Mouse (Mus musculus) midbrain, embryonic 14.5 days (tissue): ENCODE results near the gene Cib2. TPM values are rescaled to one million over a fixed set of nuclear protein-coding genes. Genes with fewer than 3 reads are reported as not detected.

Experiments
- ATAC-seq: fragments of 200-750 bp; cut with Nextera tagmentation; 2 replicates; pipeline ENCODE4 v1.8.0; 2017; ENCODE audit warnings: moderate number of reproducible peaks, moderate library complexity; ENCODE audit not compliant: low FRiP score, low TSS enrichment
- DNase-seq: peaks from one replicate; pipeline ENCODE4 v3.0.0-alpha.2; 2015
- H3K27ac ChIP-seq: fragments of 300-500 bp; sonication (generic); replicated peaks from 2 replicates; pipeline ENCODE4 v1.5.1; 2014; ENCODE audit warnings: mild to moderate bottlenecking, low read depth, low read length, moderate library complexity
- H3K27me3 ChIP-seq: fragments of 300-500 bp; sonication (generic); 2 replicates; pipeline ENCODE4 v1.6.1; 2014; ENCODE audit warnings: low read length, control low read depth, mixed read lengths; ENCODE audit not compliant: control insufficient read depth, insufficient read depth
- H3K36me3 ChIP-seq: fragments of 300-500 bp; sonication (generic); 2 replicates; pipeline ENCODE4 v1.6.1; 2014; ENCODE audit warnings: low read length, control low read depth; ENCODE audit not compliant: control insufficient read depth, insufficient read depth
- H3K4me1 ChIP-seq: fragments of 300-500 bp; sonication (generic); 2 replicates; pipeline ENCODE4 v1.6.1; 2014; ENCODE audit warnings: mild to moderate bottlenecking, antibody characterized with exemption, low read length, control low read depth; ENCODE audit not compliant: control insufficient read depth, insufficient read depth
- H3K4me2 ChIP-seq: fragments of 300-500 bp; sonication (generic); 2 replicates; pipeline ENCODE4 v1.6.1; 2014; ENCODE audit warnings: mild to moderate bottlenecking, low read length, moderate library complexity
- H3K4me3 ChIP-seq: fragments of 300-500 bp; sonication (generic); replicated peaks from 2 replicates; pipeline ENCODE4 v1.5.1; 2014; ENCODE audit warnings: low read depth, low read length
- H3K9ac ChIP-seq: fragments of 300-500 bp; sonication (generic); replicated peaks from 2 replicates; pipeline ENCODE4 v1.6.1; 2014; ENCODE audit warnings: mild to moderate bottlenecking, low read length, moderate library complexity
- H3K9me3 ChIP-seq: fragments of 300-500 bp; sonication (generic); 2 replicates; pipeline ENCODE4 v1.6.1; 2016; ENCODE audit warnings: low read length, control low read depth, mixed read lengths; ENCODE audit not compliant: control insufficient read depth
- WGBS: fragments of 180-500 bp; shearing (Covaris S2); extraction: QIAGEN DNeasy Blood & Tissue Kit; methylation state at CpG from one replicate; pipeline ENCODE4 v1.1.7; 2014; 5-methylcytosine and 5-hydroxymethylcytosine counted together
- polyA plus RNA-seq: library from polyadenylated mRNA; unstranded; fragments of >200 nt; fragmentation: Nextera tagmentation; extraction: Ambion mirVana; gene quantifications from 2 replicates; pipeline ENCODE4 v1.2.1, GENCODE M21; 2014

Cib2 gene
- polyA plus RNA-seq, 1 experiment from 2014 or later: 41.5 TPM

- Histone ChIP-seq H3K4me2 (no peak overlapping the region), H3K36me3 (no peaks in the 10 kb centered on the region), H3K9me3 (no peaks in the 10 kb centered on the region), H3K4me3 (no peak overlapping the region), H3K9ac (no peak overlapping the region), H3K27ac (no peak overlapping the region), H3K27me3 (no peaks in the 10 kb centered on the region), H3K4me1 (no peaks in the 10 kb centered on the region; the same call in 1 of the 2 replicates)
- WGBS: 73% methylated on average over 8 of the region's 8 CpGs
- DNase-seq (no peak), ATAC-seq (no peak)
Measured at GRCm38 (mm10) chr9:54558731-54559130, 1.3 kb downstream of the Cib2 start.

GRCm38 (mm10) chr9:54555044-54555443, 5.0 kb downstream of the Cib2 start:
- DNase-seq (no peak), ATAC-seq (no peak)
- 77% methylated on average over 2 of the region's 2 CpGs for WGBS
- Histone ChIP-seq H3K9ac (no peak overlapping the region), H3K4me3 (no peak overlapping the region), H3K4me1 (no peaks in the 10 kb centered on the region; the same call in 1 of the 2 replicates), H3K27me3 (no peaks in the 10 kb centered on the region), H3K4me2 (no peak overlapping the region), H3K9me3 (no peaks in the 10 kb centered on the region), H3K36me3 (no peaks in the 10 kb centered on the region), H3K27ac (no peak overlapping the region)

- DNase-seq (no peak), ATAC-seq (no peak)
- H3K9me3 ChIP-seq: no peaks in the 10 kb centered on the region
- no peaks in the 10 kb centered on the region for H3K27me3 ChIP-seq
- no peak overlapping the region for H3K9ac ChIP-seq
- 26% methylated on average over 5 of the region's 5 CpGs for WGBS
- no peak overlapping the region for H3K27ac ChIP-seq
- no peak overlapping the region for H3K4me3 ChIP-seq
- no peaks in the 10 kb centered on the region for H3K4me1 ChIP-seq
- H3K4me2 ChIP-seq: no peak overlapping the region
- H3K36me3 ChIP-seq: 0 out of 2 replicates have a peak, but pooled peaks cover 5% of the 10 kb centered on the region
Measured at GRCm38 (mm10) chr9:54552409-54552808, 7.6 kb downstream of the Cib2 start.

GRCm38 (mm10) chr9:54549433-54549832, 10.6 kb downstream of the Cib2 start:
- Histone ChIP-seq H3K36me3 (0 out of 2 replicates have a peak, but pooled peaks cover 18% of the 10 kb centered on the region), H3K4me1 (no peaks in the 10 kb centered on the region), H3K27me3 (no peaks in the 10 kb centered on the region), H3K27ac (no peak overlapping the region), H3K4me3 (no peak overlapping the region), H3K9ac (no peak overlapping the region), H3K9me3 (no peaks in the 10 kb centered on the region), H3K4me2 (no peak overlapping the region)
- WGBS: 90% methylated on average over 6 of the region's 6 CpGs
- ATAC-seq (no peak), DNase-seq (no peak)

- ATAC-seq (no peak), DNase-seq (peak; percentile 66)
- 19% methylated on average over 5 of the region's 5 CpGs for WGBS
Measured at GRCm38 (mm10) chr9:54547536-54547935, 12.5 kb downstream of the Cib2 start.

GRCm38 (mm10) chr9:54544954-54545315, 15.1 kb downstream of the Cib2 start:
- WGBS: 88% methylated on average over 4 of the region's 4 CpGs
- no peaks in the 10 kb centered on the region for H3K9me3 ChIP-seq
- no peak for DNase-seq

More at GRCm38 (mm10) chr9:54547536-54547935, 12.5 kb downstream of the Cib2 start:
- 0 out of 2 replicates have a peak, but pooled peaks cover 18% of the 10 kb centered on the region for H3K36me3 ChIP-seq
- H3K4me3 ChIP-seq: no peak overlapping the region
- no peak overlapping the region for H3K9ac ChIP-seq
- no peak overlapping the region for H3K27ac ChIP-seq
- H3K4me1 ChIP-seq: no peaks in the 10 kb centered on the region
- H3K9me3 ChIP-seq: no peaks in the 10 kb centered on the region
- no peaks in the 10 kb centered on the region for H3K27me3 ChIP-seq
- no peak overlapping the region for H3K4me2 ChIP-seq

GRCm38 (mm10) chr9:54544212-54544953, 15.6 kb downstream of the Cib2 start:
- Histone ChIP-seq H3K27ac (no peak overlapping the region), H3K9ac (no peak overlapping the region), H3K36me3 (0 out of 2 replicates have a peak, but pooled peaks cover 18% of the 10 kb centered on the region), H3K9me3 (no peaks in the 10 kb centered on the region), H3K27me3 (no peaks in the 10 kb centered on the region), H3K4me2 (no peak overlapping the region), H3K4me1 (no peaks in the 10 kb centered on the region), H3K4me3 (no peak overlapping the region)
- 89% methylated on average over 9 of the region's 9 CpGs for WGBS
- no peak for ATAC-seq
- no peak for DNase-seq

More at GRCm38 (mm10) chr9:54544954-54545315, 15.1 kb downstream of the Cib2 start:
- Histone ChIP-seq H3K4me3 (no peak overlapping the region), H3K27ac (no peak overlapping the region), H3K4me1 (no peaks in the 10 kb centered on the region), H3K27me3 (no peaks in the 10 kb centered on the region), H3K4me2 (no peak overlapping the region), H3K36me3 (0 out of 2 replicates have a peak, but pooled peaks cover 18% of the 10 kb centered on the region), H3K9ac (no peak overlapping the region)
- no peak for ATAC-seq

GRCm38 (mm10) chr9:54540801-54541200, 19.2 kb downstream of the Cib2 start:
- Histone ChIP-seq H3K9ac (no peak overlapping the region), H3K4me2 (no peak overlapping the region), H3K36me3 (0 out of 2 replicates have a peak, but pooled peaks cover 5% of the 10 kb centered on the region), H3K4me3 (no peak overlapping the region), H3K4me1 (no peaks in the 10 kb centered on the region), H3K9me3 (no peaks in the 10 kb centered on the region), H3K27me3 (no peaks in the 10 kb centered on the region), H3K27ac (no peak overlapping the region)
- WGBS: 80% methylated on average over 5 of the region's 5 CpGs
- DNase-seq (no peak), ATAC-seq (no peak)

- Histone ChIP-seq H3K9me3 (no peaks in the 10 kb centered on the region), H3K4me1 (peaks cover 7% of the 10 kb centered on the region; the same call in 1 of the 2 replicates), H3K4me2 (no peak within 1 kb of the TSS), H3K4me3 (no peak within 1 kb of the TSS), H3K36me3 (no peaks in the 10 kb centered on the region), H3K9ac (no peak within 1 kb of the TSS), H3K27me3 (no peaks in the 10 kb centered on the region), H3K27ac (no peak within 1 kb of the TSS)
- ATAC-seq (no peak), DNase-seq (no peak)
- WGBS: 87% methylated on average over 14 of the region's 14 CpGs
Measured at GRCm38 (mm10) chr9:54538684-54539083, 21.3 kb downstream of the Cib2 start, which contains the start of gene Sh2d7. Gene Sh2d7 (plus strand): TSS chr9:54538984.
